ENCODE assay signal across 8 mouse cellular contexts in the genomic region with DNA sequence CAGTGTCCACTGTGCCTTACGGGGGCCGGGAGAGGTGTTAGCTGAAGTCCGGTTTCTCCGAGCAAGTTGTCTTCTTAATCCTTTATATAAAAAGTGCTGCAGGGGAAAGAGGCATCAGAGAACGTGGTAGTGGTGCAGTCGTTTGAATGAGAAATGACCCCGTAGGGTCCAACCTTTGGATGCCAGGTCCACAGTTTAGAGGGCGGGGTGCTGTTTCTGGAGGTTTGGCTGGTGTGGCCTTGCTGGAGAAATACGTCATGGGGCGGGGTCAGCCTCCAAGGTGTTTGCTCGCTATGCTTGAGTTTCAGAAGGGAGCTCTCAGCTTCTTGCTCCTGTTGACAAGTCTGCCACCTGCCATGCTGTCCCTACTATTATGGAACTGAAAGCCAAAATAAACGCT. TPM values are rescaled to one million over a fixed set of nuclear protein-coding genes. Genes with fewer than 3 reads are reported as not detected.
A peak's percentile ranks its signal among the peaks of the same experiment; 100 is the strongest.
DNase-seq lines count a peak whose midpoint lies in the region; ATAC-seq and TF ChIP-seq lines count a peak whose summit lies in the region.

No protein-coding gene starts in this region.

- H3K27ac ChIP-seq in thymus, adult 2 months (ENCODE audit: control insufficient read depth, insufficient read depth, low read length): no peak overlapping the region
- peak overlapping the region; percentile 81 for H3K27ac ChIP-seq in intestine, postnatal 0 days (ENCODE audit: low read depth, low read length)
- peak overlapping the region; percentile 71; the same call in 1 of the 2 replicates for H3K27ac ChIP-seq in liver, embryonic 11.5 days (ENCODE audit: low read depth, low read length)

- 0 out of 2 replicates have a peak, but pooled peaks cover 2% of the 10 kb centered on the region for H3K9me3 ChIP-seq in intestine, postnatal 0 days (ENCODE audit: control insufficient read depth)
- peaks cover 10% of the 10 kb centered on the region for H3K9me3 ChIP-seq in liver, embryonic 11.5 days (ENCODE audit: control insufficient read depth, low read length)

- H3K9ac ChIP-seq in intestine, postnatal 0 days (ENCODE audit: low read depth, low read length): peak overlapping the region; percentile 58; the same call in 1 of the 2 replicates
- H3K9ac ChIP-seq in liver, embryonic 11.5 days (ENCODE audit: low read depth, low read length): peak overlapping the region; percentile 47

- peak overlapping the region; percentile 11 for H3ac ChIP-seq in myocyte (ENCODE audit: control insufficient read depth, insufficient read length)

- peak overlapping the region; percentile 86 for H3K4me2 ChIP-seq in intestine, postnatal 0 days (replicated peaks; ENCODE audit: low read depth)
- H3K4me2 ChIP-seq in liver, embryonic 11.5 days: peak overlapping the region; percentile 86
- H3K4me2 ChIP-seq in myocyte (ENCODE audit: low read depth): peak overlapping the region; percentile 98

- H3K79me2 ChIP-seq in myocyte (ENCODE audit: control insufficient read depth, insufficient read depth): no peaks in the 10 kb centered on the region

- 42% methylated on average over 12 of the region's 12 CpGs for WGBS in thymus, adult 2 months
- 7% methylated on average over 12 of the region's 12 CpGs for WGBS in intestine, postnatal 0 days
- WGBS in liver, embryonic 11.5 days: 18% methylated on average over 12 of the region's 12 CpGs

- TF ChIP-seq CTCF in thymus, adult 2 months (IDR thresholded peaks at IDR 0.05; ENCODE audit: borderline replicate concordance, control insufficient read depth, extremely low read depth, insufficient read depth, low read length, poor library complexity): no peak
- no peak for TF ChIP-seq CTCF in intestine, postnatal 0 days (IDR thresholded peaks at IDR 0.05; ENCODE audit: low read depth)

- peak; percentile 80 for ATAC-seq in common myeloid progenitor, adult 5-6 weeks (replicated peaks; ENCODE audit: low read depth, poor library complexity, severe bottlenecking)
- peak; percentile 68 for ATAC-seq in granulocyte monocyte progenitor cell, adult 5-6 weeks (replicated peaks; ENCODE audit: poor library complexity, severe bottlenecking)
- peak; percentile 64 for ATAC-seq in intestine, postnatal 0 days
- ATAC-seq in liver, embryonic 11.5 days (replicated peaks; ENCODE audit: low FRiP score): peak; percentile 51; the same call in 1 of the 2 replicates

- no peak for TF ChIP-seq POLR2A in thymus, adult 2 months (IDR thresholded peaks at IDR 0.05; ENCODE audit: control insufficient read depth, extremely low read depth, insufficient read depth, low read length, poor library complexity)
- peak; percentile 18 for TF ChIP-seq POLR2A in myocyte (IDR thresholded peaks at IDR 0.05; ENCODE audit: insufficient read length, low read depth)

- DNase-seq in thymus, adult 2 months: no peak
- no peak for DNase-seq in thymus, postnatal 10 days (ENCODE audit: low spot score in 2 of 2)
- no peak for DNase-seq in liver, embryonic 11.5 days (ENCODE audit: low spot score)
- no peak for DNase-seq in spleen, adult 12 weeks (ENCODE audit: low spot score)

- peak overlapping the region; percentile 40 for H3K4me3 ChIP-seq in thymus, adult 2 months (ENCODE audit: control insufficient read depth, insufficient read depth, low read length)
- peak overlapping the region; percentile 71 for H3K4me3 ChIP-seq in intestine, postnatal 0 days (ENCODE audit: low read depth, low read length)
- peak overlapping the region; percentile 64 for H3K4me3 ChIP-seq in liver, embryonic 11.5 days (ENCODE audit: low read depth, low read length)
- peak overlapping the region; percentile 73 for H3K4me3 ChIP-seq in myocyte

- peaks cover 8% of the 10 kb centered on the region; the same call in 1 of the 2 replicates for H3K4me1 ChIP-seq in thymus, adult 2 months (replicated peaks; ENCODE audit: control insufficient read depth, insufficient read depth, low read length)
- no peaks in the 10 kb centered on the region for H3K4me1 ChIP-seq in intestine, postnatal 0 days (replicated peaks; ENCODE audit: control insufficient read depth, insufficient read depth, low read length)
- peaks cover 3% of the 10 kb centered on the region; the same call in 1 of the 2 replicates for H3K4me1 ChIP-seq in liver, embryonic 11.5 days (replicated peaks; ENCODE audit: control insufficient read depth, insufficient read depth, low read length)

- H3K27me3 ChIP-seq in thymus, adult 2 months (ENCODE audit: control insufficient read depth, insufficient read depth, low read length): no peaks in the 10 kb centered on the region
- no peaks in the 10 kb centered on the region for H3K27me3 ChIP-seq in intestine, postnatal 0 days (replicated peaks; ENCODE audit: control insufficient read depth, insufficient read depth, low read length)
- H3K27me3 ChIP-seq in liver, embryonic 11.5 days (replicated peaks; ENCODE audit: control insufficient read depth, insufficient read depth, low read length): no peaks in the 10 kb centered on the region
- no peaks in the 10 kb centered on the region for H3K27me3 ChIP-seq in myocyte (ENCODE audit: control insufficient read depth, insufficient read depth, insufficient read length)

- no peaks in the 10 kb centered on the region for H3K36me3 ChIP-seq in thymus, adult 2 months (ENCODE audit: control insufficient read depth, insufficient read depth, low read length)
- 0 out of 2 replicates have a peak, but pooled peaks cover under 1% of the 10 kb centered on the region for H3K36me3 ChIP-seq in intestine, postnatal 0 days (ENCODE audit: control insufficient read depth, insufficient read depth)
- peaks cover 12% of the 10 kb centered on the region for H3K36me3 ChIP-seq in liver, embryonic 11.5 days (ENCODE audit: control insufficient read depth, insufficient read depth, low read length)
- H3K36me3 ChIP-seq in myocyte (ENCODE audit: control insufficient read depth, insufficient read depth): no peaks in the 10 kb centered on the region

TF ChIP-seq in myocyte, 11 proteins besides CTCF, POLR2A, EP300 and RAD21:
- TF ChIP-seq E2F4 (IDR thresholded peaks at IDR 0.05; ENCODE audit: insufficient read depth): no peak
- TF ChIP-seq USF1 (IDR thresholded peaks at IDR 0.05; ENCODE audit: low read depth): no peak
- no peak for TF ChIP-seq MAX (IDR thresholded peaks at IDR 0.05; ENCODE audit: low read depth)
- TF ChIP-seq TCF3 (IDR thresholded peaks at IDR 0.05; ENCODE audit: insufficient read length, low read depth): no peak
- TF ChIP-seq MYOG (IDR thresholded peaks at IDR 0.05; ENCODE audit: control insufficient read depth in 1 of 3, insufficient read depth in 1 of 3, insufficient read length in 2 of 3, low read depth in 2 of 3): no peak
- no peak for TF ChIP-seq POLR2AphosphoS2 (IDR thresholded peaks at IDR 0.05; ENCODE audit: insufficient read length, low read depth)
- no peak for TF ChIP-seq CEBPB (IDR thresholded peaks at IDR 0.05; ENCODE audit: insufficient read depth, poor library complexity, severe bottlenecking)
- no peak for TF ChIP-seq TCF12 (IDR thresholded peaks at IDR 0.05; ENCODE audit: insufficient read depth, poor library complexity, severe bottlenecking)
- TF ChIP-seq SRF (IDR thresholded peaks at IDR 0.05; ENCODE audit: control insufficient read depth, insufficient read length, low read depth): no peak
- TF ChIP-seq REST (IDR thresholded peaks at IDR 0.05; ENCODE audit: insufficient read depth, insufficient read length): no peak
- TF ChIP-seq MYOD1 (IDR thresholded peaks at IDR 0.05; ENCODE audit: control insufficient read depth in 1 of 3, insufficient read length in 2 of 3, low read depth in 2 of 3): no peak

RNA-seq across cellular contexts. Expression of a gene that starts 0.9 kb away (rescaled TPM):
- polyA plus RNA-seq in thymus, adult 2 months (2012; rRNA removed): 0.66 and 0.79 TPM in 2 replicates
- total RNA-seq in common myeloid progenitor, adult 5-6 weeks (2017): 0.39 and 0.78 TPM in 2 replicates
- 1.1 and 1.9 TPM in 2 replicates for total RNA-seq in granulocyte monocyte progenitor cell, adult 5-6 weeks (2014; fragmentation: Nextera tagmentation)
- 0.22 and 0.57 TPM in 2 replicates for total RNA-seq in granulocyte monocyte progenitor cell, adult 5-6 weeks (2017)
- 2.0 and 2.2 TPM in 2 replicates for polyA plus RNA-seq in intestine, postnatal 0 days (2015; fragmentation: Nextera tagmentation; extraction: Ambion mirVana)
- 2.1 and 3.5 TPM in 2 replicates for polyA plus RNA-seq in liver, embryonic 11.5 days (2014; fragmentation: Nextera tagmentation; extraction: Ambion mirVana)
- polyA plus RNA-seq in myocyte (2012; fragmentation: generic; extraction: Trizol): 1.2 TPM

RNA-seq across cellular contexts. Expression of a gene that starts 21.0 kb away (rescaled TPM):
- 7.8 and 12.6 TPM in 2 replicates for polyA plus RNA-seq in thymus, adult 2 months (2012; rRNA removed)
- total RNA-seq in common myeloid progenitor, adult 5-6 weeks (2017): 6.3 and 7.4 TPM in 2 replicates
- total RNA-seq in granulocyte monocyte progenitor cell, adult 5-6 weeks (2014; fragmentation: Nextera tagmentation): 8.6 and 10.4 TPM in 2 replicates
- 8.9 and 9.6 TPM in 2 replicates for total RNA-seq in granulocyte monocyte progenitor cell, adult 5-6 weeks (2017)
- 7.9 and 8.0 TPM in 2 replicates for polyA plus RNA-seq in intestine, postnatal 0 days (2015; fragmentation: Nextera tagmentation; extraction: Ambion mirVana)
- 10.3 and 10.5 TPM in 2 replicates for polyA plus RNA-seq in liver, embryonic 11.5 days (2014; fragmentation: Nextera tagmentation; extraction: Ambion mirVana)
- polyA plus RNA-seq in myocyte (2012; fragmentation: generic; extraction: Trizol): 2.0 TPM

RNA-seq across cellular contexts. Expression of a gene that starts 31.3 kb away (rescaled TPM):
- 27.0 and 27.9 TPM in 2 replicates for polyA plus RNA-seq in thymus, adult 2 months (2012; rRNA removed)
- total RNA-seq in common myeloid progenitor, adult 5-6 weeks (2017): 18.2 and 21.3 TPM in 2 replicates
- total RNA-seq in granulocyte monocyte progenitor cell, adult 5-6 weeks (2014; fragmentation: Nextera tagmentation): 16.5 and 20.9 TPM in 2 replicates
- total RNA-seq in granulocyte monocyte progenitor cell, adult 5-6 weeks (2017): 13.9 and 25.8 TPM in 2 replicates
- polyA plus RNA-seq in intestine, postnatal 0 days (2015; fragmentation: Nextera tagmentation; extraction: Ambion mirVana): 5.2 and 6.5 TPM in 2 replicates
- polyA plus RNA-seq in liver, embryonic 11.5 days (2014; fragmentation: Nextera tagmentation; extraction: Ambion mirVana): 19.8 and 22.4 TPM in 2 replicates
- 9.0 TPM for polyA plus RNA-seq in myocyte (2012; fragmentation: generic; extraction: Trizol)

RNA-seq across cellular contexts. Expression of a gene that starts 59.9 kb away (rescaled TPM):
- not detected in 2 replicates for polyA plus RNA-seq in thymus, adult 2 months (2012; rRNA removed)
- not detected in 2 replicates for total RNA-seq in common myeloid progenitor, adult 5-6 weeks (2017)
- total RNA-seq in granulocyte monocyte progenitor cell, adult 5-6 weeks (2014; fragmentation: Nextera tagmentation): not detected in 2 replicates
- total RNA-seq in granulocyte monocyte progenitor cell, adult 5-6 weeks (2017): not detected in 2 replicates
- not detected in 2 replicates for polyA plus RNA-seq in intestine, postnatal 0 days (2015; fragmentation: Nextera tagmentation; extraction: Ambion mirVana)
- polyA plus RNA-seq in liver, embryonic 11.5 days (2014; fragmentation: Nextera tagmentation; extraction: Ambion mirVana): not detected in 2 replicates
- not detected for polyA plus RNA-seq in myocyte (2012; fragmentation: generic; extraction: Trizol)
